Mouse (Mus musculus): ENCODE results near the gene Pcdh15. TPM values are rescaled to one million over a fixed set of nuclear protein-coding genes. Genes with fewer than 3 reads are reported as not detected.

The Pcdh15 gene
- polyA plus RNA-seq, 1 experiment = 0.01 TPM

DNA sequence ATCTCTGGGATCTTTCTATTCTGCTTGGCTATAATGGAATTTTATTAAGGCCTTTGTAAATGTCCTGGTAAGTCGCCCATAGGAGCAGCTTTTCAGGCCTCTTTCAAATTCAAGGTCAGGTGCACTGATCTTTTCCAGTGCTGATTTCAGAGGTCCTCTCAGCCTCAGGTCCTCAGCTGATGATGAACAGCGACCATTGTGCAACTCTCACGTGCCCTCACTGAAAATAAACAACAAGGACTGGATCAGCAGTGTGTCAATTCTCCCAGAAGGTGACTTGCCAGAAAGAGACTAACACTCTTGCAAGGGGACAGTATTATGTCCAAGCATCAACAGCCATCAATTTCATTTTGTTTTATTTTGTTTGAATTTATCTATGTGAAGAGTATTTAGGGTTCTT is 654.7 kb downstream of the Pcdh15 start:
- TF ChIP-seq GATA1 (IDR thresholded peaks at IDR 0.05; ENCODE audit: borderline replicate concordance, low read length) (no peak), FLI1 (IDR thresholded peaks at IDR 0.05; ENCODE audit: low read length) (no peak)
- no peaks in the 10 kb centered on the region for H3K36me3 ChIP-seq (replicated peaks; ENCODE audit: low read length)
- H3K4me3 ChIP-seq (replicated peaks) = no peak overlapping the region
- no peaks in the 10 kb centered on the region for H3K27me3 ChIP-seq (replicated peaks)
- no peaks in the 10 kb centered on the region for H3K9me3 ChIP-seq
- H3K4me1 ChIP-seq = no peaks in the 10 kb centered on the region

DNA sequence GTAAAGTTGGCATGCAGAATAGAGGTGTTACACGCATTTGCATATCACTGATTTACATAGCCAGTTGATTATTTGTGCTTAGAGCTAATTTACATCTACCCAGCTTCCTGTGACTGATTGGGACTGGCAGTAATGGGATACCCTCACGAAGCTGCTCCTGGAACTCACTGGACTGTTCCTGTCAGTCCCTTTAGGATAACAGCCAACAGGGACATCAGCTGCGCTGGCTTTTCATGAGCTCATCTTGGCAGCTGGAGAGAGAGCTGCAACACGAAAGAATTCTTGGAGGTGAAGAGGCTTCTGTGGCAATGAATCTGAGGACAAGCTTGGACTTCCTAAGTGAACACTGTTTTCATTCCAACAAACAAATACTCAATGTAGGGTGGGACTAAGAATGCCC is 683.8 kb downstream of the Pcdh15 start:
- no peak overlapping the region for H3K4me3 ChIP-seq (replicated peaks)
- no peak for TF ChIP-seq GATA1 (IDR thresholded peaks at IDR 0.05; ENCODE audit: borderline replicate concordance, low read length)
- no peak for TF ChIP-seq FLI1 (IDR thresholded peaks at IDR 0.05; ENCODE audit: low read length)
- no peaks in the 10 kb centered on the region for H3K4me1 ChIP-seq
- H3K27me3 ChIP-seq (replicated peaks) = no peaks in the 10 kb centered on the region
- no peaks in the 10 kb centered on the region for H3K36me3 ChIP-seq (replicated peaks; ENCODE audit: low read length)
- H3K9me3 ChIP-seq = peaks cover 20% of the 10 kb centered on the region

DNA sequence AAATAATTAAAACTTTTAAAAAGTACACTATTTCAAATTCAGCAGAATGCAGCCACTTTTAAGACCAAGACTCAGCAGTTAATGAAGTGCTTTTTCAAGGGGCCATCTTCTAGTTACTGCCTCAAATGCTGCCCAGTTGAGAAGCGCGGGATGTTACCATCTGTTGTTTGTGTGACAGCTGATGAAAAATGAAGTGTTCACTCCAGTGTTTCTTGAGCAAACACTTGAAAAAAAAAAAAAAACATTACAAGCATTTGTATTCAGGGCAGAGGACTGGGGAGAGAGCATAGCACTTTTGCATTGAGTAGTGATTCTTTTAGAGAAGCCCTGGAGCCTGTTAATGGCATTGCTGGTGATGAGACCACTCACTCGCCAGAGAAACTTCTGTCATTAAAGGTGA is 689.0 kb downstream of the Pcdh15 start:
- Histone ChIP-seq H3K4me3 (replicated peaks) (no peak overlapping the region), H3K36me3 (replicated peaks; ENCODE audit: low read length) (no peaks in the 10 kb centered on the region), H3K4me1 (no peaks in the 10 kb centered on the region), H3K9me3 (peaks cover 22% of the 10 kb centered on the region), H3K27me3 (replicated peaks) (no peaks in the 10 kb centered on the region)
- TF ChIP-seq FLI1 (IDR thresholded peaks at IDR 0.05; ENCODE audit: low read length) (no peak), GATA1 (IDR thresholded peaks at IDR 0.05; ENCODE audit: borderline replicate concordance, low read length) (no peak)

DNA sequence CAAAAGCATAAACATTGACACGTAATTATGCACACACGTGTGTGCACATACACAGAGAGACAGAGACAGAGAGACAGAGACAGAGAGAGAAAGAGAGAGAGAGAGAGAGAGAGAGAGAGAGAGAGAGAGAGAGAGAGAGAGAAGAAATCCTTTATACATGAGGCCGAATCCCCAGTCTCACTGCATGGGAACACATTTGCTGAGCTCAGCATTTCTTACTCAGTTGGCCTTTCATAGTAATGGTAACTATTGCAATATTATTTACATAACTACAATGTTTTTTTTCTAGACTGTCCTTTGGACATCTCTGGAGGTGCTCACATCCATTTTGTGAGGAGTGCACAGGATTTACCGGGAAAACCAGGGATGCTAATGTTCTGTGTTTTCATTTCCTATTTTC is 705.9 kb downstream of the Pcdh15 start:
- TF ChIP-seq FLI1 (IDR thresholded peaks at IDR 0.05; ENCODE audit: low read length) (no peak), GATA1 (IDR thresholded peaks at IDR 0.05; ENCODE audit: borderline replicate concordance, low read length) (no peak)
- Histone ChIP-seq H3K4me1 (no peaks in the 10 kb centered on the region), H3K36me3 (replicated peaks; ENCODE audit: low read length) (no peaks in the 10 kb centered on the region), H3K9me3 (peaks cover 4% of the 10 kb centered on the region; the same call in 1 of the 2 replicates), H3K27me3 (replicated peaks) (no peaks in the 10 kb centered on the region), H3K4me3 (replicated peaks) (no peak overlapping the region)

DNA sequence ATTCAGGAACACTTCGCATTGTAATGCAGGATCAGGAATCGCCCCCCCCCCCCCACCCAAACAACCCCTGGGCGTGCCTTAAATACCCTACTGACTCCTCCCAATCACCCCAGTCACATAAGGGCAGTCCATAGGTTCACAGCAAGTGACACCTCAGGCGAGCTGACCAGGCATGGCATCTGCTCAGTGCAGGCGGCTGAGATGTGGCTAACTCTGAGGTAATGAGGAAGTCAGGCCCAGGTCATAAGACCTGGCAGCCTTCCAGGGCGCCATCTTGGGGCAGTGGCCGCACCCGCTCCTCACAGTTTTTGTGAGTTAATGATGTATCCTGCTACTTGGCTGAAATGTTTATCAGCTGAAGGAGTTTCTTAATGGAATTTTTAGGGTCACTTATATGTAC is 713.2 kb downstream of the Pcdh15 start:
- H3K27me3 ChIP-seq (replicated peaks) = no peaks in the 10 kb centered on the region
- no peaks in the 10 kb centered on the region for H3K4me1 ChIP-seq
- peaks cover 4% of the 10 kb centered on the region; the same call in 1 of the 2 replicates for H3K9me3 ChIP-seq
- H3K4me3 ChIP-seq (replicated peaks) = no peak overlapping the region
- H3K36me3 ChIP-seq (replicated peaks; ENCODE audit: low read length) = no peaks in the 10 kb centered on the region
- TF ChIP-seq GATA1 (IDR thresholded peaks at IDR 0.05; ENCODE audit: borderline replicate concordance, low read length) (no peak), FLI1 (IDR thresholded peaks at IDR 0.05; ENCODE audit: low read length) (no peak)

DNA sequence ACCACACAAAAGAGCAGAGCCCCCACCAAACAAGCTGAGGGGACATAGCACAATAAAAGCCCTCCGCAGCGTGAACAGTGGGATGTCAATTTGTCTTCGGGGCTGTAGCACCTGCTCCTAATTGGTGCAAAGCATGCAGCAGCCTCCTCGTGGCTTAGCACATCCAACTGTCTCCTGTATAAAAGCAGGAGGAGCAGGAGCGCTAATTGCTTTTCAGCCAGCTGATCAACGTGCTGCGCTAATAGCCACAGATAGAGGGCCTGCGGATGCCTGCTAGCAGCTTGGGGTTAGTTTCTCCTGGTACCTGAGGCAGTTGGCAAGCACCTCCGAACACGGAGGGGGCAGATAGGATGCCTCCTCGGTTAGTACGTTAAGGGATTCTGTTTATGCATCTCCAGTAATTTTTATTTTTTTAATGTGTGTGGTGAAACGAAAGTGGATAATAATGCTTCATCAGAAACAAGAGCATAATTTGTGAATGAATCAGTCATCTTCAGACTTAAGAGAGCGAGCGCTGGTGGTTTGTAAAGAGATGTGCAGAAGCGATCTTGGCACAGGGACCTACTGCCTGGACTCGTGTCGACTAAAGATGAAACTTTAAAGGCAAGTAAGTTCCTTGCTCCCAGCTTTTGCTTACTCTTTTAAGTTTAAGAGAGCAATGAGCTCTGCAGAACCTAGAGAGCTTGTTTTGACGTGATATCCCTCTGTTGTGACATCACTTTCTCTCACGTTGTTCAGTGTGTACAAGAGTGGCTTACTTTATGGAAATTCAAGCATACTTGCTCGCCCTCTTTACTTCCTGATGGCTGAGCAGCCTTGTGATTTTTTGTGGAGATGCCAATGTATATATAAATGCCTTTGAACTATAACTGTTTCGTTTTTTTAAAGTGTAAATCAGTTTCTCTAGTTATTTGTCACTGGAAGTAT is 722.8 kb downstream of the Pcdh15 start:
- no peaks in the 10 kb centered on the region for H3K27me3 ChIP-seq (replicated peaks)
- TF ChIP-seq GATA1 (IDR thresholded peaks at IDR 0.05; ENCODE audit: borderline replicate concordance, low read length) = no peak
- no peak for TF ChIP-seq FLI1 (IDR thresholded peaks at IDR 0.05; ENCODE audit: low read length)
- no peak overlapping the region for H3K4me3 ChIP-seq (replicated peaks)
- H3K4me1 ChIP-seq = no peaks in the 10 kb centered on the region
- peaks cover 8% of the 10 kb centered on the region for H3K9me3 ChIP-seq
- no peaks in the 10 kb centered on the region for H3K36me3 ChIP-seq (replicated peaks; ENCODE audit: low read length)

DNA sequence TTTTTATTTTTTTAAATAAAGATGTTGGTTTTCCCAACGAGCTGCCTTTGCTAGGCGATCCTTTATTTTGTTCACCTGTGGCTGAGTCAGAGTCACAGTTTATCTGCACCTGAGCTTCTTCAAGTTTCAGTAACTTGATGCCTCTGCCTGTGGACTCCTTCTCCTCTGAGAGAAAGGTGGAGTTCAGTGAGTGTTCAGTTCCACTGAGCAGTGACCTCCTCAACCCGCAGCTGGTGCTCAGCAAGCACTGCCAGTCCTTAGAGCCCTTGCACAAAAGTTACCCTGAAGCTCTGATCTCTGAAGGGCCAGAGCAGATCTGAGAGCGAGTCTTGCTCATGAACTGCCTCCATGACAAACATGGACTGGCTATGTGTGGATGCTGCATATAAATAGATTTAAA is 724.1 kb downstream of the Pcdh15 start:
- H3K4me1 ChIP-seq = no peaks in the 10 kb centered on the region
- no peaks in the 10 kb centered on the region for H3K36me3 ChIP-seq (replicated peaks; ENCODE audit: low read length)
- TF ChIP-seq GATA1 (IDR thresholded peaks at IDR 0.05; ENCODE audit: borderline replicate concordance, low read length) = no peak
- no peak for TF ChIP-seq FLI1 (IDR thresholded peaks at IDR 0.05; ENCODE audit: low read length)
- H3K27me3 ChIP-seq (replicated peaks) = no peaks in the 10 kb centered on the region
- no peak overlapping the region for H3K4me3 ChIP-seq (replicated peaks)
- H3K9me3 ChIP-seq = peaks cover 8% of the 10 kb centered on the region

DNA sequence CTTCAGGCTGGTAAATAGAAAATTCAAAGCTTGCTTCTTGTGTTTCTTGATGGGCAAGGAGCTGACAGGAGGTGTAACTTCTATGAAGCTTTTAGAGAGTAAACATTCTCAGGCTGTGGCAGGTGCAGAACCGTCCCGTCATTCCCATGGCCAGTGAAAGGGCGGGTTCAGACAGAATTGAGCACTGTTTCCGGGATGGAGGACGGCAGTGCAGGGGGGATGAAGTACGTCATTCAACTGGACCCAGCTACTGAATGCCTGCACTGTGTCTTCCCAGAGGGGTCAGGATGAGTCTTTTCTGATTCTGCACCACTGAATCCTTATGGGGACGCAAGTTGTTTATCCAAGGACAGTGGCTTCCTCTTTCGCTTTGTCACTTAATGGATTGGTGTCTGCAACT is 727.2 kb downstream of the Pcdh15 start:
- no peak overlapping the region for H3K4me3 ChIP-seq (replicated peaks)

DNA sequence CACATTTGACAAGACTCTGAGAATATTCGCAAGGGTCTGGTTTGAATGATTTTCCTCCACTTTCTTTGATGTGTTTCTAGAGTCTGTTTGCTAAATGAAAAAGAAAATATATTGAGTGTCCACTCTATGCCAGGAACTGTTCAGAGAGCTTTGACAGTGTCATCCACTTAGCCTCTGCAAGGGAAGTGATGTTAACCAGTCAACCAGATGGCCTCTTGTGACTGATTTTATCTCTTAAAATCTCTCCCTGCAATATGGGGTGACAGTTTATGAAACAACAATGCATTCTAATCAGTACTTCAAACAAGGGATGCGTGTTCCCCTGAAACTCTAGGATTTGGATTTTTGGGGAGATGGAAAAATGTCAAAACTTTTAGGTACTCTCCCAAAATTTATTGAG is 729.6 kb downstream of the Pcdh15 start:
- peaks cover 8% of the 10 kb centered on the region; the same call in 1 of the 2 replicates for H3K9me3 ChIP-seq
- H3K27me3 ChIP-seq (replicated peaks) = no peaks in the 10 kb centered on the region
- H3K36me3 ChIP-seq (replicated peaks; ENCODE audit: low read length) = no peaks in the 10 kb centered on the region
- TF ChIP-seq FLI1 (IDR thresholded peaks at IDR 0.05; ENCODE audit: low read length) (no peak), GATA1 (IDR thresholded peaks at IDR 0.05; ENCODE audit: borderline replicate concordance, low read length) (no peak)
- no peak overlapping the region for H3K4me3 ChIP-seq (replicated peaks)
- H3K4me1 ChIP-seq = no peaks in the 10 kb centered on the region

More for the DNA sequence above, 727.2 kb downstream of the Pcdh15 start:
- Histone ChIP-seq H3K4me1 (no peaks in the 10 kb centered on the region), H3K27me3 (replicated peaks) (no peaks in the 10 kb centered on the region), H3K36me3 (replicated peaks; ENCODE audit: low read length) (no peaks in the 10 kb centered on the region), H3K9me3 (peaks cover 8% of the 10 kb centered on the region)
- no peak for TF ChIP-seq GATA1 (IDR thresholded peaks at IDR 0.05; ENCODE audit: borderline replicate concordance, low read length)

DNA sequence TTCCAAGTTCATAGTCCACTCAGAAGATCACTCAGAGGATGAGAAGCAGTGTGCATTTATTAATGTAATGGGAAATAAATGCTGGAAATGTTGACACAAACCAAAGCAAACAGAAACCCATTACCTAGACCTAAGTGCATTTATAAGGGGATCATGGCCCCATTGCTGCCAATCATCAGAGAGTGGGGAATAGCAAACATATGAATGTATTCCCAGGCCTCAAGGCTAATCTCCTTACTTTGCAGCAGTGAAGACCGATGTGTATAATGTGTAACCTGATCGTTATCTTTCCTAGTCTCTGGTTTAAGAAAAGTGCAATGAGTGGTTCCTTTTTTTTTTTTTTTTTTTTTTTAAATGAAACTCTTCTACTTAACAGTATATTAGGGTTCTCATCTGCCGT is 745.9 kb downstream of the Pcdh15 start:
- no peaks in the 10 kb centered on the region for H3K4me1 ChIP-seq
- no peak overlapping the region for H3K4me3 ChIP-seq (replicated peaks)
- H3K36me3 ChIP-seq (replicated peaks; ENCODE audit: low read length) = no peaks in the 10 kb centered on the region
- peaks cover 6% of the 10 kb centered on the region; the same call in 1 of the 2 replicates for H3K9me3 ChIP-seq
- TF ChIP-seq GATA1 (IDR thresholded peaks at IDR 0.05; ENCODE audit: borderline replicate concordance, low read length) (no peak), FLI1 (IDR thresholded peaks at IDR 0.05; ENCODE audit: low read length) (no peak)
- no peaks in the 10 kb centered on the region for H3K27me3 ChIP-seq (replicated peaks)
